Mouse (Mus musculus): ENCODE measurements at regions not wholly inside any gene's neighbourhood (a gene's known extent, or its start where the extent isn't known, plus 50 kb on each side); places are given as distances from the start of the nearest gene placed in this dataset.
A peak's percentile ranks its signal among the peaks of the same experiment; 100 is the strongest.

- DNase-seq (ENCODE audit: low read depth): no peak
These were observed 256.2 kb upstream of the Htr2a start for GRCm38 (mm10) chr14:74384481-74384880.

DNA sequence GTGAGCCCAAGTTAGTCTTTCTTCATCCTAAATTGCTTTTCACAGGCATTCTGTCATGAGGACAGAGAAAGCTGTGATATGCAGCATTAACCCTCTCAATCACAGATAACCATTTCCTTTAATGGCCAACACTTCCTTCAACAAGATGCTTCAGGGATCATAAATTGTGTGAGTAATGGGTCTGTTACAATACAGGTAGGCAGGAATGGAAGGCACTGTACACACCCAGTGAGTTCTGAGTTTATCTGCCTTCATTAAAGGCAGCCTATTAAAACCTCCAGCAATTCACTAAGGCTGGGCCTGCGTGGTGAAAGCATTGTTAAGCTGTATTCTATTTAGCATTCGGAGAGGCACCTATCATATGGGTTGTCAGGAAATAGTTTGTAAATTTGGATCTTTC, 248.2 kb upstream of the Htr2a start:
- DNase-seq (ENCODE audit: low read depth): no peak

DNA sequence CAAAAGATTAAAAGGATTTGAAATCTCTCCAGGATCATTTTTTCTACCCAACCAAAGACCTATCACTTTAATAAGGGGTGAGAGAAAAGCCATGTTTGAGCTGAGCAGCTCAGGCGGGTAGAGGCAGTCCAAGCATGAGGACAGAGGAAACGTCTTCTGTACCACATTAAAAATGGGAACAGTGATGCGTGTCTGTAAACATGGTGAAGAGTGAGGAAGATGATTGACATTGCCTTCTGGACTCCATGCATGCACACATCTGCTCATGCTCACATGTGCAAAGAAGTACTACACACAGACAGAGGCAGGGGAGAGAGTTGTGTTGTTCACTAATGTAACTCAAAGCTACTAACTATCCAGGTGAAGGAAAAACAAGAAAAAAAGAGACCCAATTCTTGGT, 243.4 kb upstream of the Htr2a start:
- no peak for DNase-seq (ENCODE audit: low read depth)

GRCm38 (mm10) chr14:74409441-74409840, 231.2 kb upstream of the Htr2a start:
- no peak for DNase-seq (ENCODE audit: low read depth)

- no peak for DNase-seq (ENCODE audit: low read depth)
These were observed 212.4 kb upstream of the Htr2a start for GRCm38 (mm10) chr14:74428226-74428625.

GRCm38 (mm10) chr14:74464027-74464682, 176.5 kb upstream of the Htr2a start:
- DNase-seq (ENCODE audit: low read depth): no peak

- DNase-seq (ENCODE audit: low read depth): no peak
These were observed 145.1 kb upstream of the Htr2a start for GRCm38 (mm10) chr14:74495504-74495903.

DNA sequence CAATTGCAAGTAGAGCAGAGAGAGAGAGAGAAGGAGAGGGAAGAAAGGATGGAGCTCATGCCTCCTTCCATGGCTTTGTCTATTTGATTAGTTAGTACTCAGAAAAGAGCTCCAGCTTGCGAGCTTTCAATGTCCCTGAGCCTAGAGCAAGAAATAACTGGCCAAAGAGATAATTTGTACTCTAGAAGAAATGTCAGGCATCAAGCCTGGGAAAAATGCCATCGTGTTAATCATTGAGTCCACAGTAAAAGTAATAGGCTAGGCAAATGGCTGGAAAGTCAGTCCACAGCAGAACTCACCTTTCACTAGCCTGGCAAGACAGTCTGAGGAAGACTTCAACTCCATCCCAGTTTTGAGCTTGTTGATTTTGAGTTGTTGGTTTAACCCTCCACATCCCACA, 129.1 kb upstream of the Htr2a start:
- DNase-seq (ENCODE audit: low read depth): peak; percentile 3

- DNase-seq (ENCODE audit: low read depth): no peak
These were observed 124.2 kb upstream of the Htr2a start for GRCm38 (mm10) chr14:74516451-74516850.

- DNase-seq (ENCODE audit: low read depth): no peak
These were observed 121.1 kb upstream of the Htr2a start for GRCm38 (mm10) chr14:74519531-74519930.

DNA sequence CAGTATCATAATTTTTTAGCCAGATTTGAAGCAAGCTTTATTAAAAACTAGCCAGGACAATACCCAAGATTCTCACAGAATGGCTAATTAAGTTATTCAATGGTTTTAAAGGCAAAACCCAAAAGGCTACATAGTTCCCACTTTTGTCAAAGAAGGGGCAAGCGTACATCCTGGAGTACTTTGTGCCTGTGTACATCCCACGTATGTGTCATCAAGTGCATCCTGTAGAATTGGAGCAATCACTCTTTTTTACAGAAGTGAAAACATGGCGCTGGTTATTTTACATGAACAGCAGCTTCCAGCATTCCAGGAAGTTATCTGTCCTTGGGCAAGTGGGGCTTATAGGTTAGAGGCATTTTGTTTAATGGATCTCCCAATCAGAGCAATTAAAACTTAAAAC, 119.0 kb upstream of the Htr2a start:
- DNase-seq (ENCODE audit: low read depth): no peak

GRCm38 (mm10) chr14:74527246-74527645, 113.4 kb upstream of the Htr2a start:
- no peak for DNase-seq (ENCODE audit: low read depth)

GRCm38 (mm10) chr14:74529368-74529951, 111.2 kb upstream of the Htr2a start:
- no peak for DNase-seq (ENCODE audit: low read depth)

DNA sequence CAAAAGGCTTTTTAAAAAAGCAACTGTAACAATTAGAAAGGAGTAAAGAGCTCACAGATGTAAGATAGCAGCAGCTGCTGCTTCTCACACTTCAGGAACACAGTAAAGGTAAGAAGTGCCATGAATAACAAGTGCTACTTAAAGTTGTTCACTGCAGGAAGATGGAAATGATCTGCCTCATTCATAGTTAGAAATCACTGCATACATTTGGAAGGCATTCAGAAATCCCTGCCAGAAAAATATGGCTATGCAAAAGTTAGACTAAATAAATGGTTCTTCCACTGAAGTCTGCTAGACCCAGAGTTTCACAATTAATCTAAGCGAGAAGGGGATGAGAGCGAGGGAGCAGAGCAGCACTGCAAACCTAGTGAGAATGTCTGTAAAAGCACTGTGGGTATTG, 102.5 kb upstream of the Htr2a start:
- peak; percentile 11 for DNase-seq (ENCODE audit: low read depth)

DNA sequence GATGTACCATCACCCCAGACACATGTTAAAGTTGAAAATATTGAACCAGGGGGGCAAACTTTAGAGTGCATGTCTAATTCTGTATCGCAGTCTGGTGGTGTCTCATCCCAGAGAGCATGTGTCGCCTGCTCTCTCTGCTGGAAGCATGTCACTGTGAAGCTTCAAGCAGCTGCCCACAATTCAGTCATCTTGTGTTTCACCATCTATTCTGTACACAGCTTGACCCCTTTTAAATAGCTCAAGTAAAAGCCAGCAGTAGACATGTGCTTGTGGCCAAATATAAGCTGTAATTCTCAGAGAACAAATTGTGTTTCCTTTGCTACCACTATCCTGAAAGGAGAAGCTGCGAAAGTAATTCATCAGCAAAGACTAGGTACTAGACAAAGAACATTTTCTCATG, 96.6 kb upstream of the Htr2a start:
- no peak for DNase-seq (ENCODE audit: low read depth)

DNA sequence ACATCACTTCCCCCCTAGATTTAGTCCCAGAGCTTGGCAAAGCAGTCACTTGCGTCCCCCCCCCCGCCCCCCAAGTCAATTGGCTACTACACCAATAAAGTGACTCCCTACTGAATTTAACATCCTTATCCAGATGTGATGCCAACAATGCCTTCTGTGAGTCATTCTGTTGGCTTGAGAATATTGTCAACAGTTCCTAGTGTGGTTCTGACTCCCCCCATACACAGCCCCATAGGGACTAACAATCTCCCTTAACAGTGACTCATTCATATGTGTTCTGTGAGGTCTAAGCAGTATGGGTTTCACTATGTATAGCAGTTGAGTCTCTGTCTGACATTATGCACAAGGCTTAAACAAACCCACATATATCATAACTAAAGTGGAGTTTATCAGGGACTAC, 89.5 kb upstream of the Htr2a start:
- DNase-seq (ENCODE audit: low read depth): peak; percentile 67

GRCm38 (mm10) chr14:74553636-74554035, 87.0 kb upstream of the Htr2a start:
- DNase-seq (ENCODE audit: low read depth): no peak

DNA sequence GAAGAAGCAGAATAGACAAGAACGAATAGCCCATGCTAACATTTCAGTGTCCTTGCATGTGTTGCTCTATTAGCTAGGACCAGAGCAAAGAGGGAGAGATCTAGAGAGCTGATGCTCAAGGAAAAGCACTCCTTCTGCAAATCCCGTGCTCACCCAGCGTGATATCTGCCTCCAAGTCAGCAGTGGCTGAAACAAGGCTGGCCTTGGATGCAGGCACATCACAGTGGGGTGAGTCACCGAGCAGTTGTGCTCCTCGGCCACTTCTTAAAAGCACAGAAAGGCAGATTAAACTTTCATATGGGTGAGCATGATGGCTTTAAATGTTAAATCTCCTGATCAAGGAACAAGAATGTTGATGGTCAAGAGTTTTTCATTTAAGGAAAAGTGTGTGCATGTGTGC, 82.3 kb upstream of the Htr2a start:
- peak; percentile 65 for DNase-seq (ENCODE audit: low read depth)
